Mouse (Mus musculus) MEL (cell line): ENCODE data around the gene Map4. TPM values are rescaled to one million over a fixed set of nuclear protein-coding genes. Genes with fewer than 3 reads are reported as not detected.

Experiments
- DNase-seq: peaks from one replicate; pipeline ENCODE4 v3.0.0; 2011; ENCODE audit warnings: low read depth, low spot score
- H3K27ac ChIP-seq: 2 replicates; pipeline ENCODE4 v1.5.1; 2012; ENCODE audit warnings: low read depth, mild to moderate bottlenecking, control low read depth, low read length, moderate library complexity; ENCODE audit not compliant: control insufficient read depth
- H3K27me3 ChIP-seq, 2 experiments: fragments of 150-350 bp in 1 of 2; sonication (generic) in 1 of 2; 2 replicates each; pipeline ENCODE4 v1.6.1; 2012; ENCODE audit warnings: low read length in 2 of 2, mild to moderate bottlenecking in 2 of 2, improper control_type of control experiment in 1 of 2, moderate library complexity in 1 of 2; ENCODE audit not compliant: insufficient read depth in 2 of 2, control insufficient read depth in 1 of 2
- H3K36me3 ChIP-seq, 2 experiments: 2 replicates each; pipeline ENCODE4 v1.6.1; 2012 to 2014; ENCODE audit warnings: low read length in 2 of 2, improper control_type of control experiment in 1 of 2, inconsistent platforms in 1 of 2, mild to moderate bottlenecking in 1 of 2; ENCODE audit not compliant: insufficient read depth in 2 of 2, control insufficient read depth in 1 of 2
- H3K4me1 ChIP-seq, 2 experiments: fragments of 150-350 bp in 1 of 2; sonication (generic) in 1 of 2; 2 replicates each; pipeline ENCODE4 v1.6.1; 2012; ENCODE audit warnings: low read length in 2 of 2, improper control_type of control experiment in 1 of 2, mild to moderate bottlenecking in 1 of 2; ENCODE audit not compliant: insufficient read depth in 2 of 2, control insufficient read depth in 1 of 2
- H3K4me3 ChIP-seq, 2 experiments: fragments of 150-350 bp in 1 of 2; sonication (generic) in 1 of 2; 2 replicates each; pipeline ENCODE4 v1.5.1; 2012; ENCODE audit warnings: low read depth in 2 of 2, low read length in 2 of 2, mild to moderate bottlenecking in 2 of 2, moderate library complexity in 2 of 2, control low read depth in 1 of 2, improper control_type of control experiment in 1 of 2; ENCODE audit not compliant: control insufficient read depth in 1 of 2, insufficient read depth in 1 of 2
- H3K79me2 ChIP-seq: 2 replicates; pipeline ENCODE4 v1.6.1; 2012; ENCODE audit warnings: mild to moderate bottlenecking, low read length, moderate library complexity; ENCODE audit not compliant: control insufficient read depth, poor library complexity, insufficient read depth
- H3K9ac ChIP-seq: 2 replicates; pipeline ENCODE4 v1.6.1; 2012; ENCODE audit warnings: low read depth, mild to moderate bottlenecking, control low read depth, low read length, moderate library complexity; ENCODE audit not compliant: control insufficient read depth, poor library complexity, severe bottlenecking
- H3K9me3 ChIP-seq: fragments of 150-350 bp; sonication (generic); replicated peaks from 2 replicates; pipeline ENCODE4 v1.6.1; 2012; ENCODE audit warnings: mild to moderate bottlenecking, low read length, improper control_type of control experiment, moderate library complexity; ENCODE audit not compliant: insufficient read depth
- CTCF ChIP-seq, 3 experiments: IDR thresholded peaks in 2 of 3; conservative IDR thresholded peaks in 1 of 3; 2 replicates each; pipeline ENCODE4 v1.5.1; 2011 to 2012; ENCODE audit warnings: low read length in 3 of 3, low read depth in 2 of 3, mild to moderate bottlenecking in 2 of 3, improper control_type of control experiment in 1 of 3, inconsistent platforms in 1 of 3, mixed read lengths in 1 of 3, moderate library complexity in 1 of 3; ENCODE audit not compliant: control insufficient read depth in 1 of 3, insufficient read depth in 1 of 3, poor library complexity in 1 of 3, severe bottlenecking in 1 of 3
- E2F4 ChIP-seq: IDR thresholded peaks from 2 replicates; pipeline ENCODE4 v1.6.1; 2011; ENCODE audit warnings: low read depth, low read length, improper control_type of control experiment, borderline replicate concordance
- ETS1 ChIP-seq: IDR thresholded peaks from 2 replicates; pipeline ENCODE4 v1.6.1; 2012; ENCODE audit warnings: low read depth, mild to moderate bottlenecking, inconsistent platforms, low read length, improper control_type of control experiment, moderate library complexity
- GATA1 ChIP-seq: IDR thresholded peaks from 2 replicates; pipeline ENCODE4 v1.6.1; 2011; ENCODE audit warnings: low read depth, low read length, improper control_type of control experiment
- HCFC1 ChIP-seq: IDR thresholded peaks from 2 replicates; pipeline ENCODE4 v1.6.1; 2012; ENCODE audit warnings: low read depth, mild to moderate bottlenecking, inconsistent platforms, low read length, improper control_type of control experiment, moderate library complexity
- JUND ChIP-seq: IDR thresholded peaks from 2 replicates; pipeline ENCODE4 v1.6.1; 2011; ENCODE audit warnings: low read depth, mild to moderate bottlenecking, improper control_type of control experiment, low read length
- MAZ ChIP-seq: IDR thresholded peaks from 2 replicates; pipeline ENCODE4 v1.6.1; 2012; ENCODE audit warnings: low read depth, mild to moderate bottlenecking, inconsistent platforms, low read length, improper control_type of control experiment
- MEF2A ChIP-seq: IDR thresholded peaks from 2 replicates; pipeline ENCODE4 v1.6.1; 2014; ENCODE audit warnings: low read depth, mild to moderate bottlenecking, inconsistent platforms, low read length, improper control_type of control experiment; ENCODE audit not compliant: poor library complexity, insufficient replicate concordance, severe bottlenecking; ENCODE audit errors: extremely low read depth
- MYB ChIP-seq: IDR thresholded peaks from 2 replicates; pipeline ENCODE4 v1.6.1; 2011; ENCODE audit warnings: mild to moderate bottlenecking, low read depth, low read length, improper control_type of control experiment
- NELFE ChIP-seq: IDR thresholded peaks from 2 replicates; pipeline ENCODE4 v1.6.1; 2011; ENCODE audit warnings: low read depth, low read length, improper control_type of control experiment
- POLR2A ChIP-seq, 2 experiments: IDR thresholded peaks; 2 replicates each; pipeline ENCODE4 v1.6.1; 2011 to 2012; ENCODE audit warnings: low read length in 2 of 2, mild to moderate bottlenecking in 2 of 2, control low read depth in 1 of 2, improper control_type of control experiment in 1 of 2, low read depth in 1 of 2, moderate library complexity in 1 of 2; ENCODE audit not compliant: control insufficient read depth in 1 of 2, insufficient read depth in 1 of 2, poor library complexity in 1 of 2
- POLR2AphosphoS5 ChIP-seq: IDR thresholded peaks from 2 replicates; pipeline ENCODE4 v1.6.1; 2012; ENCODE audit warnings: low read depth, borderline replicate concordance, mild to moderate bottlenecking, inconsistent platforms, low read length, moderate library complexity, mixed read lengths
- RCOR1 ChIP-seq: IDR thresholded peaks from 2 replicates; pipeline ENCODE4 v1.6.1; 2012; ENCODE audit warnings: low read depth, mild to moderate bottlenecking, inconsistent platforms, low read length, improper control_type of control experiment
- SMC3 ChIP-seq: IDR thresholded peaks from 2 replicates; pipeline ENCODE4 v1.6.1; 2011; ENCODE audit warnings: low read depth, low read length, improper control_type of control experiment
- TBP ChIP-seq: IDR thresholded peaks from 2 replicates; pipeline ENCODE4 v1.8.0; 2011; ENCODE audit warnings: low read depth, low read length, improper control_type of control experiment
- TCF12 ChIP-seq: IDR thresholded peaks from 2 replicates; pipeline ENCODE4 v1.6.1; 2014; ENCODE audit warnings: low read depth, mild to moderate bottlenecking, inconsistent platforms, low read length, improper control_type of control experiment, moderate library complexity
- USF1 ChIP-seq: IDR thresholded peaks from 2 replicates; pipeline ENCODE4 v1.6.1; 2014; ENCODE audit warnings: low read depth, mild to moderate bottlenecking, inconsistent platforms, low read length, improper control_type of control experiment, moderate library complexity
- ZC3H11A ChIP-seq: IDR thresholded peaks from 2 replicates; pipeline ENCODE4 v1.6.1; 2012; ENCODE audit warnings: low read depth, mild to moderate bottlenecking, inconsistent platforms, low read length, improper control_type of control experiment
- ZKSCAN1 ChIP-seq: IDR thresholded peaks from 2 replicates; pipeline ENCODE4 v1.6.1; 2012; ENCODE audit warnings: low read depth, mild to moderate bottlenecking, inconsistent platforms, low read length, improper control_type of control experiment, moderate library complexity
- ZMIZ1 ChIP-seq: IDR thresholded peaks from 2 replicates; pipeline ENCODE4 v1.6.1; 2012; ENCODE audit warnings: low read depth, mild to moderate bottlenecking, inconsistent platforms, low read length, improper control_type of control experiment, moderate library complexity
- polyA plus RNA-seq, 2 experiments: library from polyadenylated mRNA; stranded (reverse) in 1 of 2; unstranded in 1 of 2; fragments of >175 nt in 1 of 2; fragments of >200 nt in 1 of 2; gene quantifications; 2 replicates each; pipeline versions ENCODE4 v1.2.1 to v1.2.4; 2012; ENCODE audit warnings: low replicate concordance in 2 of 2, low read depth in 1 of 2; ENCODE audit not compliant: insufficient read length in 2 of 2, insufficient read depth in 1 of 2, missing spikeins in 1 of 2
- total RNA-seq: library from RNA; depleted of rRNA; stranded (reverse); fragments of 300-350 nt; gene quantifications from 2 replicates; pipeline ENCODE4 v1.2.3, GENCODE M21; 2012

Map4 gene
- total and polyA plus RNA-seq, 3 experiments: 14.5 to 47.8 TPM; not detected in 1

DNA sequence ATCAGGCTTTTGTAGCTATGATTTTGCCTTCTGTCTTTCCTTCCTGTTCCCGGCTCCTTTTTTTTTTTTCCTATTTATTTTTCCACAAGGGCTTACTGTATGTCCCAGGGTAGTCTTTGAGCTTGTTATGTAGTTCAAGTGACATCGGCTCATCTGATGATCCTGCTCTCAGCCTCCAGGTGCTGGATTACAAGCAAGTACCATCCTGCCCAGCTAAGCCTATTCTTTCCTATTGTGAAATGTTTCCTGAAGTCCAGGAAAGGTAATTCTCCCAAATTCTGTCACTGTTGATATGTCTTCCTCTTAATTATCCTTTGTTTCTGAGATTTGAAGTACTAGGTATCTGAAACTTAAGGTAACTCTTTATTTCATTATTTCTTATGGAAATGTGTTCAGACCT lies 13.5 kb downstream of the Map4 start:
- Histone ChIP-seq H3K9me3 (no peaks in the 10 kb centered on the region), H3K9ac (no peak overlapping the region), H3K4me3 (no peak overlapping the region), H3K27ac (no peak overlapping the region), H3K79me2 (no peaks in the 10 kb centered on the region; the same call in none of the 2 replicates), H3K27me3 (no peaks in the 10 kb centered on the region), H3K36me3 (no peaks in the 10 kb centered on the region), H3K4me1 (no peaks in the 10 kb centered on the region)
- no peak for DNase-seq
- TF ChIP-seq POLR2A (IDR thresholded peaks at IDR 0.05; ENCODE audit: control insufficient read depth in 1 of 2, insufficient read depth in 1 of 2, low read depth in 1 of 2, low read length in 2 of 2, poor library complexity in 1 of 2): no peak
- TF ChIP-seq MEF2A: no peak
- no peak for TF ChIP-seq GATA1
- no peak for TF ChIP-seq TBP
- TF ChIP-seq SMC3: no peak
- TF ChIP-seq E2F4: no peak
- no peak for TF ChIP-seq ZMIZ1
- TF ChIP-seq ETS1: no peak
- TF ChIP-seq CTCF (IDR thresholded peaks at IDR 0.05 in 2 of 3, conservative IDR thresholded peaks at IDR 0.05 in 1 of 3; ENCODE audit: control insufficient read depth in 1 of 3, insufficient read depth in 1 of 3, low read depth in 2 of 3, low read length in 3 of 3, poor library complexity in 1 of 3, severe bottlenecking in 1 of 3): no peak
- no peak for TF ChIP-seq MAZ
- no peak for TF ChIP-seq JUND
- TF ChIP-seq NELFE: no peak
- no peak for TF ChIP-seq ZC3H11A
- no peak for TF ChIP-seq RCOR1
- no peak for TF ChIP-seq ZKSCAN1
- TF ChIP-seq USF1: no peak
- TF ChIP-seq MYB: no peak

DNA sequence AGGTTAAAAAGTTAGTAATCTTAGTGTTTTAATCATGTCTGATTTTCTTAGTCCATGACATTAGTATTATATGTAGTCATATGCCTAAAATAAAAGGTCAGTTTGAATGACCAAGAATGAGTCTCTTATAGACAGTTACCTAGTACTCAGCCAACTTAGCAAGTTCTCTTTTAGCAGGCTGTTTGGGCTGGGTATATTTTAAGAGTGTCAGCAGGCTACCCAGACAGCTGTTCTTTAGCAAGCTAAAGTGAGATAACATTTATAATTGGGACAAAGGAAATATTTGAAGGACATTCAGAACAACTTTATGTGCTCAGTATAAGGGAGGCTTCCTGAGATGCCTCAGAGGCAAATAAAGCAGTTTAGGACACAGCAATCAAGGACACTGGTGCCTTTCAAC lies 17.3 kb downstream of the Map4 start:
- Histone ChIP-seq H3K27ac (no peak overlapping the region), H3K4me3 (no peak overlapping the region), H3K4me1 (peaks cover 0 to 3% of the 10 kb centered on the region in 2 experiments; a peak in 2 of 4 replicates), H3K27me3 (no peaks in the 10 kb centered on the region), H3K79me2 (no peaks in the 10 kb centered on the region; the same call in 1 of the 2 replicates), H3K9me3 (no peaks in the 10 kb centered on the region), H3K36me3 (peaks cover 0 to 6% of the 10 kb centered on the region in 2 experiments; a peak in 2 of 4 replicates), H3K9ac (no peak overlapping the region)
- no peak for DNase-seq
- TF ChIP-seq TCF12 (no peak), HCFC1 (no peak), MYB (no peak), POLR2AphosphoS5 (no peak), ETS1 (no peak), RCOR1 (no peak), GATA1 (no peak)
